Mouse (Mus musculus): ENCODE data around the gene Rccd1.

Gene Rccd1

DNA sequence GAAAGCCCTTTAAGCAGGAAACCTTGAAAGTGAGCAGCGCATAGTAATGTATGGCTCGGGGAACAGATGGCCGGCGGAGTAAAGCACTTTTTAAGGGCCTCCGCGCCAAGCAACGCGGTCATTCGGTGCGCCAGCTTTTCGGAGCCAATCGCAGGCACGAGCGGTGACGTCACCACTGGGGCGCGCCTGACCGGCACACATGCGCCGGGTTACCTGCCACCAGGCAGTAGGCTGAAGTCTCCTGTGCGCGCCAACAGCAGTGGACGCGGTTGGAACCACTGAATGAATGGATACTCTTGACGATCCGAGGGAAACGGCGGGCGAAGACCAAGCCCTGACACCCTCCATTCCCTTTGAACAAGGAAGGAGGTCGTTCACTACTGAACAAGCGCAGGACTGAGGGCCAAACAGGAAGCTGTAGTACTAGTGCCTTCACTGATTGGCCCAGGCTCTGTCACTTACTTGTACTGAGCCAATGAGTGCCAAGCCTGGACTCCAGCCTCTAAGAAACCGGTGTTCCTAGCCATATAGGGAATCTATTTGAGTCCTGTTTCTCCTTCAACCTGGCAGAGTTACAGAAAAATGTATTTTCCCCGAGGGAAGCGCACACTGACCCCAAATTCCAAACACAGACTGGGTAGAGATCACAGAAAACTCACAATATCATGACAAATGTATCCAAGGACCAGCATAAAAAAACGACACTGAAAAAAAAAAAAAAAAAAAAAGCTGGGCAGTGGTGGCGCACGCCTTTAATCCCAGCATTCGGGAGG lies at the start of gene Rccd1:
Gene Rccd1, minus strand, starts transcription at position 412 of the 773 bp plus-strand sequence.
- peak; percentile 92 to 93 for DNase-seq (ENCODE audit: low spot score in 2 of 2)

DNA sequence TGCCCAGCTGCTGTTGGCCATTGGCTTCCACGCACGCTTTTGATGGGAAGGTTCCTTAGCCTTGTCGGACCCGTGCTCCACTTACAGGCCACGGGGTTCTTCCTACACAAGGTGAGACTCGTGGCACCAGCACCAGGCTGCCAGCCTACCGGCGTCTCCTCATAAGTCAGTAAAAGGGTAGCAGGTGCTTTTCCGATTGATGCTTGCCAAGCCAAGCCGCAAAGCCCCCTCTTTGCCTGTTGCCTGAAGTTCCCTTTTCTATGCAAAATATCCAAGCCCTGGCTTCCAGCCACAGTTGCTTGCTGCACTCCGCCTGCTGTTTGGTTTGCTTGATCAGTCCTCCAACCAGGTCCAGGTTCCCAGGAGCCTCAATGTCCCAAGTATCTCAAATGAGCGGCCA lies 49.6 kb upstream of the Rccd1 start:
- no peak for DNase-seq (ENCODE audit: low spot score in 2 of 2)

DNA sequence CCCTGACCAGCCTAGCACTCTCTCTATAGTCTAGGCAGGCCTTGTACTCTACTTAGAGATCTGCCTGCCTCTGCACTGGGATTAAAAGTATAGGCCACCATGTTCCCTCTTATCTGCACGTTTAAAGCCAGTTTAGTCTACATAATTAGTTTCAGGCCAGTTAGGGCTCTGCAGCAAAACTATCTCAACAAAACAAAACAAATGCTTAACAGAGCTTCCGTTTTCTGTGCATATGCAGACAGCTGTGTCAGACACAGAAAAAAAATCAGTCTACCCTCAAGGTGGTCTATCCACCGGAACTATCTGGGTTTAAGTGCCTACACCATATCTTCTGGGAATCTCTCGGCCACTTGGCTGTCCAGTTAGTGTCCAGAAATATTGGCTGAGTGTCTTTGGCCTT lies 49.1 kb upstream of the Rccd1 start:
- no peak for DNase-seq (ENCODE audit: low spot score in 2 of 2)

DNA sequence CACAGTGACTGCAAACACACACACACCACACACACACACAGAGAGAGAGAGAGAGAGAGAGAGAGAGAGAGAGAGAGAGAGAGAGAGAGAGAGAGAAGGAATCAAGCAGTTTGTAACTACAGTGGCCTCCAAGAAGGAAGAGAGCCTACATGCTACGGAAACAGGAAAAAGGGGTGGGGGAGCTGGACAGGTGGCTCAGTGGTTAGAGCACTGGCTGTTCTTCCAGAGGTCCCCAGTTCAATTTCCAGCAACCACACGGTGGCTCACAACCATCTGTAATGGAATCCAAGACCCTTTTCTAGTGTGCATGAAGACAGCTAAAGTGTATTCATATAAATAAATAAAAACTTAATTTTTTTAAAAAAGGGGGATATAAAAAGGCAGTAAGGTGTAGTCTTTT lies 48.4 kb upstream of the Rccd1 start:
- no peak for DNase-seq (ENCODE audit: low spot score in 2 of 2)

DNA sequence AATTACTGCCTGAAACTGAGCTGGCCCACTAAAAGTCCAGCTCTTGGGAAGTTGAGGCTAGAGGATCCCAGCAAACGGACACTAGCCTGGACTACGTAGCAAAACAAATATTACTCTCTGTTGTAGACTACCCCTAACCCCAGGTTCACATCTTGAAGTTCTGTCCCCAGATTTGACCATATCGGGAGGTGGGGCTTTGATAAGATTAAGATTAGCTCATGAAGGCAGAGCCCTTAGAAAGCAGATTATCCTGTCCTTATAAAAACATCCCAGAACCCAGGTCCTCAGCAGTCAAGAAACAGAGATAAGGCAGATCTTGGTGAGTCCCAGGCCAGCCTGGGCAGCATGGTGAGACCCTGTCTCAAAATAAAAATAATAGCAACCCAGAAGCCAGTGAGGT lies 47.9 kb upstream of the Rccd1 start:
- DNase-seq (ENCODE audit: low spot score in 2 of 2) = no peak

DNA sequence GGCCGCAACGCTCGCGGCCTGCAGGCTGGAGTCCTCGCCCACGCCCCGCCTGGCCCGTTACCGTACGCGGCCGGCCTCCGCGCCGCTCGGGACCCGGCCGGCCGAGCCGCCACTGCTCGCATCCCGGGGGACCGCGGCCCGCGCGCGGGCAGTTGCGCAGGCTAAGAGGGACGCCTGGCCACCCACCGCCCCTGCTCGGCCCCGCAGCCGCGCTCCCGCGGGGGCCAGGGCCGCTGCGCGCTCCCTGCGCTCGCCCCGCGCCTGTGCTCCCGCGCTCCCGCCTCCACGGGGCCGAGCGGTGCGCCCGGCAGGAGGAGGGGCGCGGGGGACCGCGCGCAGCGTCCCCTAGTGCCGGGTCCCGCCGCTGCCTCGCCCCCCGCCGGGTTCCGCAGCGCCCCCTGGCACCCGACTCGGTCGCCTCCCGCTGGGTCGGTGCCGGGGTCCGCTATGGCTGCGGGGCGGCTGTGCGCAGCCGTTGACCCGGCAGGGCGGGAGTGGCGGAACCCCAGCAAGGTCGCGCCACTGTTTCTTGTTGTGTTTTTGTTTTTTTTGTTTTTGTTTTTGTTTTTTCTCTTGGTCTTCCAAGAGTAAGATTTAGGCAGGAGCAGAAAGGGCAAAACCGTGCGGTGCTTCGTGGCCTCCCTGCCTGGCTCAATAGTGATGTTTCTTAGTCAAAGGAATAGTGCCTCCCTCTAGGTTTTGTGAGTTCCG lies 46.9 kb upstream of the Rccd1 start, which contains the start of gene Man2a2:
Gene Man2a2, minus strand, starts transcription at position 335 of the 711 bp plus-strand sequence.
- DNase-seq (ENCODE audit: low spot score in 2 of 2) = peak; percentile 46 to 65

DNA sequence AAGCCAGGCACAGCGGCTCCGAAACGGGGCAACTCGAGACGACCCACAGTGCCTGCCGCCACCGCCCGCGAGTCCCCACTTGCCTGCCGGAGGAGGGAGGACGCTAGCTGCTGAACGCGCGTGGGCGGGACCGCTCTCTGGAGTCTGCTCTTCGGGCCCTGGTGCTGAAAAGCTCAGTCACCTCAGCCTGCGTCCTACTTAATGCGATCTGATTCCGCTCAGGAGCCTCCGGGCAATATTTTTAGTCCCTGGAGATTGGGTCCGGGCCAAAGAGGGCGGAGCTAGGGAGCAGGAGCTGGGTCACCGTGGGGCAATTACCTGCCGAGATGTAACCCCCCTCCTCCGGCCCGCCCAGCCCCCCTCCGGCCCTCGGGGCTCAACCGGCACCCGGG lies 46.4 kb upstream of the Rccd1 start:
- peak; percentile 68 to 70 for DNase-seq (ENCODE audit: low spot score in 2 of 2)

DNA sequence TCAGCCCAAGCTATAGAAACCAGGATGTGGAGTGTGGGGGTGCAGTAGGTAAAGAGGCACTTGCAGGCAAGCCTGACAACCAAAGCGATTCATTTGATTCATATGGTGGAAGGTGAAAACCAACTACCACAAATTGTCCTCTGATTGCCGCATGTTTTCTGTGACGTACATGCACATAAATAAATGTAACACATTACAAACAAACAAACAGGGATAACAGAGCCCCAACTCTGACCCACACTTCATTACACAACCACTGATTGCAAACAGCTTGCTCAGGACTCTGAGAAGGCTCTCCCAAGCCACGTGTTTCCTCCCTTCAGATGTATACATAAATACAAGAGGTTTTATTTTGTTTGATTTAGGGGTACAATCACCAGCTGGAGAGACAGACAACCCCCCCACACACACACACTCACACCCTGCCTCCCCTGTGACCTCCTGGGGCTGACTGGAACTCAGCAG lies 45.7 kb upstream of the Rccd1 start:
- DNase-seq (ENCODE audit: low spot score in 2 of 2) = no peak

DNA sequence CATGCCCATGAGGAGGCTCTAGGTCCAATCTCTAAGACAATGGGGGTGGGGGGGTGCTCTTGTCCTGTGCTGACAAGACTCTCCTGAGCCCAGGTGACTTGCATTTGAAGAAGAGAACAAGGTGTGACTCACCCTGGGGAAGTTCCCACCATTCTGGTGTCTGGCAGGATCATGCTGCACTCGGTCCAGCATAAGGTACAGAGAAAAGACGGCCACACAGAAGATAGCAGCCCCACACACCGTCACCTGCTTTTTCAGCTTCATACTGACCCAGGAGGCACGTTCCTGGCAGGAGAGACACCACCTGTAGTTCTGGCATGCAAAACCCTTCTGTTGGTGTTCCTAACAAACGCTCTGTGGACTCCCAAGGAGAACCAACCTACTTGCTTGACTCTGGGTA lies 45.2 kb upstream of the Rccd1 start:
- DNase-seq (ENCODE audit: low spot score in 2 of 2) = no peak

DNA sequence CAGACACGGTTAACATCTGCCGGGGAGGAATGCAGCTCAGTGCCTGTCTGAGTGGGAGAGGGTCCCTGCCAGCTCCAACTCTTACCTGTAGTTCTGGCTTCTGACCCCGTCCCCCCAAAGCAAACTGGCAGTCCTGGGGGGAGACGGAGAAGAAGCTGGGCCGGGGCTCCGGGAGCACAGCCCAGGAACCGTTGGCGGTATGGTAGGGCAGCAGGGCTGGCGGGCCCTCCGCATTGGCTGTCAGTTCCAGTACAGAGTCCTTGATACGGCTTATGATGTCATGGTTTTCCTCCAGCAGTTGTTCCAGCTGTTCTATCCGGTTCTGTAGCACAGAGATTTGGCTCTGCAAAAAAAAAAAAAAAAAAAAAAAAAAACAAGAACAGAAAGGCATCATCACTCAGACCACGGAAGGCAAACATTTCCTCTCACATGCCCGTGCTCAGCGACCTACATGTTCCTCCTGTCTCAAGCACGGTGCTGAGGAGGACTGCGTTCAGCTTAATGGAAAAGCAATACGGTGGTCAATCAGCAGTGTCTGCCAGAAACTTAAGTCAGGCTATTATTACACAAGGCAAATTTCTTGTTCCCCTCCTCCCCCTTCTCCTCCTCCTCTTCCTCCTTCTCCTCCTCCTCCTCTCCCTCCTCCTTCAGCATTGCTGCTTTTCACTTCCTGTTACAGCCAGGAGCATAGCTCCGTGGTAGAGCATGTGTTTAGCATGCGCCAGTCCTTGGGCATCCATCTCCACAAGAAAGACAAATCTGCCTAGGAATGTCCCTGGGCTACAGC lies 44.6 kb upstream of the Rccd1 start:
- no peak for DNase-seq (ENCODE audit: low spot score in 2 of 2)

DNA sequence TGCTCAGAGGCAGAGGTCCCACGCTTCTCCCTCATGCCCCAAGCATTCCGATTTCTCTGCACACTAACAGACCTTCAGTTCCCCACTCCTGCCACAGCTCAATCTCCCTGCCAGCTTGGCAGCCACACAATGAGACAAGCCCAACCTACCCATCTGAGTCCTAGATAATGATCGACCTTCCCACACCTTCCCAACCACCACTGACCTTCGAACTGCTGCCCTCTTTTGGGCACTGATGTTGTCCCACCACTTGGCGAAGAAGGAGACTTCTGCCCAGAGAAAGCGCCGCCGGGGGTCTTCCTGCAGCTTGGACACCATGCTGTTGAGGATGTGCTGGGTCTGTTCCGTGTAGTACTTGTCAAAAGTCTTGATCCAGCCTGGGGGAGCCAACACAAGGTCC lies 43.8 kb upstream of the Rccd1 start:
- no peak for DNase-seq (ENCODE audit: low spot score in 2 of 2)

DNA sequence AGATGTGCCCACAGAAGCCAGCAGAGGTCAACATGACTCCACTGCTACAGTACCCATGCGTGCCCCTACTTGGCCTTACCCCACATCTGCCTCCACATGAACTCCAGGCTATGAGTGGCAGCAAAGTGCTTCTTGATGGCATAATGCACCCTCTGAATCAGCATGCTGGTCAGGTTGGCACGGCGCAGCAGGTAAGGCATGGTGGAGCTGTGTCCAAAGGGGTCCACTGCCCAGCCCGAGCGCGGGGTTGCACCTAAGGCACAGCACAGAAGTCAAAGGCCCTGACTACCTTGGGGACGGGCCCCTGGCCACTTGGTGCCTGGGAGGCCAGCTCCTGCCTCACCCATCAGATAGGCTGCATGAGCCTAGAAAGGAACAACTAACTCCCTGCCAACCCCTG lies 43.0 kb upstream of the Rccd1 start:
- no peak for DNase-seq (ENCODE audit: low spot score in 2 of 2)

DNA sequence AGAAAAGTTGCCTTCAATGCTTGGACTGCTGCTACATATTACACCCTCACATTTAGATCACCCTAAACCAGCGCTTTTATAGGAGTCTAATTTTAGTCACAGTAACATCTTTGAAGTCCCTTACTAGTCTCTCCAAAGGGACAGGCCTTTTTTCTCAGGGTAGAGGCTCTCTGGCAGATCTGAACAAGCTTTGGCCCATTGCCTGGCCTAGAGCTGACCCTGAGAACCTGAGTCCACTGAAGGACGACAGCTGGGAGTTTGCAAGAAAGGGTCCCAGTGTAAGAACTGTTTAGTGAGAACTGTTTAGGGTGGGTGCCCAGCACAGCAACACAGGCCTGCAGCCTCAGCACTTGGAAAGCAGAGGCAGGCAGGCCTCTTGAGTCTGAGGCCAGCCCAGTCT lies 41.5 kb upstream of the Rccd1 start:
- no peak for DNase-seq (ENCODE audit: low spot score in 2 of 2)

DNA sequence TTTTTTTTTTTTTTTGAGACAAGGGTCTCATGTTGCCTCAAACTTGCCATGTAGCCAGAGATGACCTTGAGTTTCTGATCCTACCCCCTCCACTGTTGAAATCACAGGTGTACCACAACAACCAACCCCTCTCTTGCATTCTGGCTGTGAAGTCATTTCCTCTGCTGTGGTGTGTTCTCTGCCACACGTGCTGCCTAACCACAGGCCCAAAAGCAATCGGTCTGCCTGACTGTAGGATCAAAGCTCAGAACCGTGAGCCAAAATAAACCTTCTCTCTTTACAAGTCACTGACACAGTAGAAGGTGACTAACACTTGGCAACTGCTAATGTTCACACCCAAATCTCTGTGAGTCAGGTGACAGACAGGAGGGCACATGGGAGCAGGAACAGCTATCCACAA lies 36.2 kb upstream of the Rccd1 start:
- no peak for DNase-seq (ENCODE audit: low spot score in 2 of 2)

DNA sequence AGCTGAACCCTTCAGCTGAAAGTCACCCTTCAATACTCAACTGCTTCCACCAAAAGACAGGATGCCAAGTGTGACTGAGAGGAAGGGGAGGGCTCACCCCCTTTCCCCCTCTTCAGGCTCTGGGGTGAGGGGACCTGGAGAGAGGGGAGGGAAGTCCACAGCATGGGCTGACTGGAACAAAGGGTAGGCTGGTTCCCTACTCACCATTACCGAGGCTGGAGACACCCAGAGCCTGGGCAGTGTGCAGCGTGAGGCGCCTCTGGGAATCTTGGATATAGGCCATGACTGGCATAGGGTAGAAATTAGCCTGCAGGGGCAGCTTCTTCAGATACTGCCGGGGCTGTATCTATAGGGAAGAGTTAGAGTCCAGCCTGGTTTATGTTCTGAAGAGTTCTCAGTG lies 33.8 kb upstream of the Rccd1 start:
- no peak for DNase-seq (ENCODE audit: low spot score in 2 of 2)

DNA sequence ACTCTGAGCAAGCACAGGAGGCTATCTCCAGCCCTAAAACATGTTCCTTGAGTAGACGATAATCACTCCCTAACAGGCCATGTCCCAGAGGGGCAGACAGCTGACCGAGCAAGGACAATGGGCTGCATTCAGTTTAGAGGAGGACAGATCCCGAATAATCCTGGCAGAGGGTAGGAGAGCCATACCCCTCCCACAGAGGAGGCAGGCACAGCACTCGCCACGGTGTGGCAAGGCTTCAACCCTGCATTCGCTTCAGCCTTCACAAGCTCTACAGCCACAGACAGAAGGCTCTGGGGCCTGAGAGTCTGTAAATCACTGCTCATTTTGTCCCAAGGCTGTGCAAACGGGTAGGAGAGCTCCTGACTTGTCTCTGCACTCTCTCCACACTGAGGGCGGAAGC lies 32.9 kb upstream of the Rccd1 start:
- no peak for DNase-seq (ENCODE audit: low spot score in 2 of 2)

DNA sequence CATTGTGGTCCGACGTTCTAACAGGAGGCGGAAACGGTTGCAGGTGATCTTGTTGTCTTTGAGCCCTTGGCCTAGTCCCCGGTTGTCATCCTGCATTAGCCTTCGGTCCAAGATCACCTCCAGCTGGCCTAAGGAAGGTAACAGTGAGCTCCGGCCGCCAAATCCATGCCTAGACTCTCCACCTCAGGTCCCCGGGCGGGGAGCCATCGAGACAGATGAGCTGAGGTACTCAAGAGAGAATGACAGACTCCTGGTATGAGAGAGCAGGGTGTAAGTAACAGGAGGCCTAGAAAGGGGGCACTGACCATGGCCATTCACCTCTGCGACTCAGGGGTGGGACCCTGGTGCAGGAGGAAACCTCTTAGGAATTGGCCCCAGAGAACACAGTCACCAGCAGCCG lies 32.1 kb upstream of the Rccd1 start:
- no peak for DNase-seq (ENCODE audit: low spot score in 2 of 2)

DNA sequence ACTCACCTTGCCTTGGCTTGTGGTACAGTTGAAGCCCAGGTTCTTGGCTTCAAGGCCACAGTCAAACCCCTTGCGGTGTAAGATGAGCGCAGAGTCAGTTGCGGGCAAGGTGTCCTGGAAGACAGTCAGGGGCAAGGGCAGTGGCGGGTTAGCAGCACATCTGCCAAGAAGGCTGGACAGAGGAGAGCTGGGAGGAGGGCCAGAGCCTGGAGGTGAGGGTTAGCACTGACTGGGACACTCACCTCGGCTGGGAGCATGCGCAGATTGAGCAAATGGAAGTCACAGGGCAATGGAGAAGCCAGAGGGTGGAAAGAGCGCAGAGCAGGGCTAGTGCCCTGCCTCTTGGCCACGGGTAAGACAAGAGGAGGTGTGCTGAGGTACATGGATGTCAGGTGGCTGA lies 28.7 kb upstream of the Rccd1 start:
- DNase-seq (ENCODE audit: low spot score in 2 of 2) = no peak

DNA sequence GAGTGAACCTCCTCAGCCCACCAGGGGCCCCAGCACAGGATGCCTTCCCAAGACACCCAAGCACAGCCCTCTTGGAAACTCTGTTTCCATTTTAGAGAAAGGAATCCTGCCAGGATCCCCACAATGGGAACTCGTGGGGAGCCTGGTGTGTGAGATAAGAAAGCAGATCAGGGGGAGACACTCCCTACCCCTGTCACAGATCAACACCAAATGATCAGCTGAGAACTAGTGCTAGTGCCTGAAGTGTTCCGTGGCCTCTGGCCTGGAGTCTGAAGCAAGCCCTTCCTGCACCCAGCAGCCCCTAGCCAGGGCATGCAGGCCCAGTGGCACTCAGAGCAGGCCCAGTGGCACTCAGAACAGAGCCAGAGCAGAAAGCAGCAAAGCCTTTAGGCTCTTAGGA lies 26.6 kb upstream of the Rccd1 start:
- DNase-seq (ENCODE audit: low spot score in 2 of 2) = no peak

DNA sequence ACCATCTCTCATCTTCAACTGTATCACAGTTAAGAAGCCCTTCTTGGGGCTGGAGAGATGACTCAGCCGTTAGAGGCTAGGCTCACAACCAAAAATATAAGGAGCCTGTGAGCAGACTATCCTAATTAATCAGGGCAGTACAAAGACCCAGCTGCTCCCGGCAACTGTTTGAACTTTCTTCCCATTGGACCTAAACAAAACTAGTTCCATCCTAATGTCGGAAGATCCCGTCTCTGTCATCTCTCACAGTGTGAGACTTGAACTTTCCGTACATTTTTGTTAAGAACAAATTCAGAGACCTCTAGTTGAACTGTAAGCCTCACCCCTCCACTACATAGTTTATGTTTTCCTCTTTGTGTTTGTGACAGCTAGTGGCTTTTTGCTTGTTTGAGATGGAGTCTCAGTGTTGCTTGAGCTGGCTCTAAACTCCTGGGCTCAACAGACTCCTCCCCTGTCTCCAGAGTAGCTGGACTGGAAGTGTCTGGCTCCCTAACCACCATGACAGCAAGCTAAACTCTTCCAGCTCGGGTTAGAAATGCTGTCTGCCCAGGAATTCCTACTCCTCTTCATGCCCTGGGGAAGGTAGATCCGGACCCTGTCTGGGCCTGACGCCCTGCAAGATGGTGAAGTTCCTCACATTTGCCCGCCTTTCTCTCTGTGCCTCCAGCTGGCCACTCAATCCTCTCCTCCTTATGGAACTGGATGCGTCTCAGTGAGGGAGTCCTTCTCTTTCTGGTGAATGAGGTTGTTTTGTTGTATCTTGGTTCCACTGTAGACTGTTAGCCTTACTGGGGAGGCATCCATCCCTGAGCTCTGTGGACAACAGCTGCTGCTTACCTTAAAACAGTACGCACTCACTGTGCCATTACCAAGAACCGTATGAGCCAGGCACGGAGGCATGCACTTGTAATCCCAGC lies 23.7 kb upstream of the Rccd1 start:
- DNase-seq (ENCODE audit: low spot score in 2 of 2) = no peak

DNA sequence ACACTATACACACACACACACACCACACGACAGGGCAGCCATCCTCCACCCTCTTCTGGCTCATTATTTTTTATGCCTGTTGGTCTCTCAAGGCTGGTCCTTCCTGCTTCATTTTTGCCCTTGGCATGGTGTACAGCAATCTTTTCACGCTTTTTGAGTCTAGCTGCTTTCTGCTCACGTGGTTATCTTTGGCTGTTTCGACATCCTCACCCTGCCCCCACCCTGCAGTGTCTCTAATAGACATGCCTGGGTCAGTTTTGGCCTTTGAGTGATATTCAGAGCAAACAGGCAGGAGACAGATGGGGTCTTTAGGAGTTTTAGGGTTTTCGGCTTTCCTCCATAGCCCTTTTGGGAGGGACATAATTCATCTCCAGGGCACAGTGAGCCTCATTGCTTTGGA lies 22.6 kb upstream of the Rccd1 start:
- no peak for DNase-seq (ENCODE audit: low spot score in 2 of 2)

Data from frontal cortex, postnatal 25 days (tissue).